Mouse (Mus musculus) gastrocnemius, postnatal 25 days (tissue): Measurements from ENCODE around the gene Rps6kb1. TPM values are rescaled to one million over a fixed set of nuclear protein-coding genes. Genes with fewer than 3 reads are reported as not detected.

ENCODE experiments used
- DNase-seq: peaks from one replicate; pipeline ENCODE4 v3.0.0; 2022
- total RNA-seq, 2 experiments: library from RNA; stranded (reverse); gene quantifications; 1 replicate in 1 of 2; 2 replicates in 1 of 2; pipeline ENCODE4 v1.2.3; 2021

The Rps6kb1 gene
- total RNA-seq, 2 experiments from 2014 or later, result 19.0 to 20.2 TPM

GRCm38 (mm10) chr11:86581250-86581753, 36.7 kb upstream of the Rps6kb1 start:
- peak; percentile 39 for DNase-seq

GRCm38 (mm10) chr11:86580319-86581113, 35.9 kb upstream of the Rps6kb1 start:
- no peak for DNase-seq

- DNase-seq, result no peak
Observed at GRCm38 (mm10) chr11:86579731-86580318, 35.2 kb upstream of the Rps6kb1 start.

- DNase-seq, result peak; percentile 63
Observed at GRCm38 (mm10) chr11:86578809-86579730, 34.5 kb upstream of the Rps6kb1 start.

- no peak for DNase-seq
Observed at GRCm38 (mm10) chr11:86578106-86578808, 33.7 kb upstream of the Rps6kb1 start.

- DNase-seq, result peak; percentile 40
Observed at GRCm38 (mm10) chr11:86577231-86577630, 32.6 kb upstream of the Rps6kb1 start.

GRCm38 (mm10) chr11:86575632-86576378, 31.2 kb upstream of the Rps6kb1 start:
- no peak for DNase-seq

- DNase-seq, result no peak
Observed at GRCm38 (mm10) chr11:86574408-86574807, 29.8 kb upstream of the Rps6kb1 start.

- peak; percentile 43 for DNase-seq
Observed at GRCm38 (mm10) chr11:86573646-86574231, 29.1 kb upstream of the Rps6kb1 start.

GRCm38 (mm10) chr11:86572623-86573022, 28.0 kb upstream of the Rps6kb1 start:
- DNase-seq, result no peak

GRCm38 (mm10) chr11:86571871-86572270, 27.3 kb upstream of the Rps6kb1 start:
- DNase-seq, result no peak

GRCm38 (mm10) chr11:86571047-86571855, 26.6 kb upstream of the Rps6kb1 start:
- DNase-seq, result no peak

- DNase-seq, result no peak
Observed at GRCm38 (mm10) chr11:86570261-86570746, 25.7 kb upstream of the Rps6kb1 start.

- no peak for DNase-seq
Observed at GRCm38 (mm10) chr11:86568425-86568824, 23.8 kb upstream of the Rps6kb1 start.

GRCm38 (mm10) chr11:86558258-86558657, 13.7 kb upstream of the Rps6kb1 start:
- no peak for DNase-seq

- no peak for DNase-seq
Observed at GRCm38 (mm10) chr11:86553525-86553924, 8.9 kb upstream of the Rps6kb1 start.

GRCm38 (mm10) chr11:86547412-86547811, 2.8 kb upstream of the Rps6kb1 start:
- no peak for DNase-seq

GRCm38 (mm10) chr11:86545556-86545955, 951 bp upstream of the Rps6kb1 start:
- no peak for DNase-seq

GRCm38 (mm10) chr11:86543960-86544638, 506 bp downstream of the Rps6kb1 start:
- no peak for DNase-seq
